Comparison of ENCODE assay signal across 18 mouse cellular contexts in the genomic region with DNA sequence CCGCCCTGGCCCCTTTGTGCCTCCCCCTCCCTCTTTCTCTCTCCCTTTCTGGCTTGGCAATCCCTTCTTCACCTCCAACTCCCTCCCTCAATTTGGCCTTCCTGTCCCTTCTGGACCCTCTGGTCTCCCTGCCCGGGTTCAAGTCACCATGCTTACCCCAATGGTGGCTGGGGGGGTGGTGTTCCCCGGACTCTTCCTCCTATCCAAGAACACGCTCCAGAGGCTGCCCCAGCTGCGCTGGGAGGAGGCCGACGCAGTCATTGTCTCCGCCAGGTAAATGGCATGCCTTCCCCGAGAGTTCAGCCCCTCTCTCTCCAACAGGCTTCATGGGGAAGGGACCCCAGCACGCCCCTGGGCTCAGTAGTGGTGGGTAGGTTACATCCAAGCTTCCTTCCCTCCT. TPM values are rescaled to one million over a fixed set of nuclear protein-coding genes. Genes with fewer than 3 reads are reported as not detected.
DNase-seq lines count a peak whose midpoint lies in the region; ATAC-seq lines count a peak whose summit lies in the region.
"Had no signal": no experiment of that assay in that cellular context is flagged by ENCODE, and none has a peak within 500 bp of the region (broad histone marks: within the 10 kb centered on the region; RNA-seq: fewer than 3 reads in every experiment).

No protein-coding gene starts in this region.

- 0 out of 2 replicates have a peak, but pooled peaks have one; percentile 2 for ATAC-seq in neural tube, embryonic 11.5 days (ENCODE audit: insufficient read depth, low FRiP score, low TSS enrichment)
- ATAC-seq in forebrain, embryonic 13.5 days: no peak
- ATAC-seq: CD4-positive, CD25-positive, alpha-beta regulatory T cell, adult 4 months had no signal

- peak overlapping the region; percentile 46 for H3K4me3 ChIP-seq in neural tube, embryonic 11.5 days (ENCODE audit: low read depth, low read length)
- peak overlapping the region; percentile 69 for H3K4me3 ChIP-seq in forebrain, embryonic 13.5 days
- peak overlapping the region; percentile 63 for H3K4me3 ChIP-seq in midbrain, embryonic 10.5 days
- H3K4me3 ChIP-seq: liver, embryonic 13.5 days had no signal

- no peak for DNase-seq in neural tube, embryonic 11.5 days (ENCODE audit: low spot score)
- DNase-seq in neural tube, embryonic 10.5 days (ENCODE audit: extremely low spot score, low spot score): no peak
- DNase-seq in midbrain, embryonic 10.5 days (ENCODE audit: low spot score): no peak
- DNase-seq in thymus, postnatal 10 days (ENCODE audit: low spot score in 2 of 2): no peak
- DNase-seq in adrenal gland, postnatal 25 days: no peak
- no peak for DNase-seq in adrenal gland, adult 8-10 months
- DNase-seq in testis, postnatal 10 days (ENCODE audit: low spot score): no peak
- DNase-seq: heart, postnatal 36 days; liver, embryonic 13.5 days; spleen, adult 18-20 months; thymus, adult 2 months had no signal

- H3K4me1 ChIP-seq in neural tube, embryonic 11.5 days (ENCODE audit: control insufficient read depth, insufficient read depth, low read length): peaks cover 12% of the 10 kb centered on the region
- H3K4me1 ChIP-seq in forebrain, embryonic 13.5 days: peaks cover 46% of the 10 kb centered on the region
- peaks cover 34% of the 10 kb centered on the region for H3K4me1 ChIP-seq in midbrain, embryonic 10.5 days

- no peaks in the 10 kb centered on the region for H3K9me3 ChIP-seq in neural tube, embryonic 11.5 days (ENCODE audit: control insufficient read depth, low read length)
- H3K9me3 ChIP-seq in forebrain, embryonic 13.5 days (replicated peaks): no peaks in the 10 kb centered on the region; the same call in 1 of the 2 replicates
- no peaks in the 10 kb centered on the region for H3K9me3 ChIP-seq in midbrain, embryonic 10.5 days (replicated peaks)
- H3K9me3 ChIP-seq: liver, embryonic 13.5 days had no signal

- no peaks in the 10 kb centered on the region for H3K36me3 ChIP-seq in neural tube, embryonic 11.5 days (ENCODE audit: control insufficient read depth, insufficient read depth, low read length)
- peaks cover 5% of the 10 kb centered on the region for H3K36me3 ChIP-seq in forebrain, embryonic 13.5 days (ENCODE audit: poor library complexity, severe bottlenecking)
- H3K36me3 ChIP-seq in midbrain, embryonic 10.5 days: no peaks in the 10 kb centered on the region
- H3K36me3 ChIP-seq: liver, embryonic 13.5 days had no signal

- H3K27ac ChIP-seq in neural tube, embryonic 11.5 days (ENCODE audit: low read depth, low read length): 0 out of 2 replicates have a peak overlapping the region, but pooled peaks have one; percentile 62
- H3K27ac ChIP-seq in forebrain, embryonic 13.5 days: peak overlapping the region; percentile 78
- peak overlapping the region; percentile 83 for H3K27ac ChIP-seq in midbrain, embryonic 10.5 days (replicated peaks)
- H3K27ac ChIP-seq: liver, embryonic 13.5 days; macrophage had no signal

- peak overlapping the region; percentile 71 for H3K9ac ChIP-seq in neural tube, embryonic 11.5 days (ENCODE audit: low read length)
- H3K9ac ChIP-seq in forebrain, embryonic 13.5 days: peak overlapping the region; percentile 83
- H3K9ac ChIP-seq: liver, embryonic 13.5 days had no signal

- peaks cover 5% of the 10 kb centered on the region; the same call in 1 of the 2 replicates for H3K27me3 ChIP-seq in neural tube, embryonic 11.5 days (ENCODE audit: control insufficient read depth, insufficient read depth, low read length)
- H3K27me3 ChIP-seq in forebrain, embryonic 13.5 days: no peaks in the 10 kb centered on the region
- peaks cover 38% of the 10 kb centered on the region for H3K27me3 ChIP-seq in midbrain, embryonic 10.5 days (ENCODE audit: low read depth, poor library complexity, severe bottlenecking)

- H3K4me2 ChIP-seq in neural tube, embryonic 11.5 days (ENCODE audit: low read depth): peak overlapping the region; percentile 75
- H3K4me2 ChIP-seq in forebrain, embryonic 13.5 days: peak overlapping the region; percentile 76

- WGBS in neural tube, embryonic 11.5 days: 10% methylated on average over 10 of the region's 10 CpGs
- WGBS in forebrain, embryonic 13.5 days: 4% methylated on average over 10 of the region's 10 CpGs
- WGBS in midbrain, embryonic 10.5 days: 9% methylated on average over 10 of the region's 10 CpGs

RNA-seq across cellular contexts. Expression of gene 4930451I11Rik, which starts 7.5 kb away (rescaled TPM):
- not detected in 2 replicates for polyA plus RNA-seq in neural tube, embryonic 11.5 days (2014; fragmentation: Nextera tagmentation; extraction: Ambion mirVana)
- not detected in 2 replicates for polyA plus RNA-seq in forebrain, embryonic 13.5 days (2015; fragmentation: Nextera tagmentation; extraction: Ambion mirVana)
- not detected in 2 replicates for polyA plus RNA-seq in midbrain, embryonic 10.5 days (2016; fragmentation: Nextera tagmentation; extraction: Ambion mirVana)
- not detected in 2 replicates for total RNA-seq in adrenal gland, postnatal 25 days (2021)
- not detected for total RNA-seq in adrenal gland, adult 8-10 months (2022)
- total RNA-seq: granulocyte monocyte progenitor cell, adult 5-6 weeks; heart, postnatal 36 days; left cerebral cortex, adult 18-20 months; neutrophil, adult 5-6 weeks had no signal
- polyA plus RNA-seq: CD4-positive, CD25-positive, alpha-beta regulatory T cell, adult 4 months; kidney, embryonic 16.5 days; liver, embryonic 13.5 days; macrophage; thymus, adult 2 months had no signal

RNA-seq across cellular contexts. Expression of gene Doc2a, which starts 23.3 kb away (rescaled TPM):
- polyA plus RNA-seq in neural tube, embryonic 11.5 days (2014; fragmentation: Nextera tagmentation; extraction: Ambion mirVana): 4.4 and 5.6 TPM in 2 replicates
- polyA plus RNA-seq in forebrain, embryonic 13.5 days (2015; fragmentation: Nextera tagmentation; extraction: Ambion mirVana): 4.1 and 4.2 TPM in 2 replicates
- 6.6 and 8.4 TPM in 2 replicates for polyA plus RNA-seq in midbrain, embryonic 10.5 days (2016; fragmentation: Nextera tagmentation; extraction: Ambion mirVana)
- total RNA-seq in adrenal gland, postnatal 25 days (2021): 0.52 and 1.9 TPM in 2 replicates
- 1 to 10 TPM in 2 of 4 experiments, under 1 TPM in 2; 0.15 to 1.4 (median 1.1) TPM for total RNA-seq in adrenal gland, adult 8-10 months (2022)
- total RNA-seq: heart, postnatal 36 days; neutrophil, adult 5-6 weeks had no signal
- polyA plus RNA-seq: CD4-positive, CD25-positive, alpha-beta regulatory T cell, adult 4 months had no signal

RNA-seq across cellular contexts. Expression of gene Fam57b, which starts 26.5 kb away (rescaled TPM):
- 14.3 and 14.4 TPM in 2 replicates for polyA plus RNA-seq in neural tube, embryonic 11.5 days (2014; fragmentation: Nextera tagmentation; extraction: Ambion mirVana)
- polyA plus RNA-seq in forebrain, embryonic 13.5 days (2015; fragmentation: Nextera tagmentation; extraction: Ambion mirVana): 27.0 and 30.0 TPM in 2 replicates
- 4.1 and 7.7 TPM in 2 replicates for polyA plus RNA-seq in midbrain, embryonic 10.5 days (2016; fragmentation: Nextera tagmentation; extraction: Ambion mirVana)
- total RNA-seq in adrenal gland, postnatal 25 days (2021): 17.2 and 17.3 TPM in 2 replicates
- 10 to 100 TPM in 3 of 4 experiments, 1 to 10 TPM in 1; 9.4 to 16.7 (median 13.8) TPM for total RNA-seq in adrenal gland, adult 8-10 months (2022)
- total RNA-seq: granulocyte monocyte progenitor cell, adult 5-6 weeks; neutrophil, adult 5-6 weeks had no signal
- polyA plus RNA-seq: CD4-positive, CD25-positive, alpha-beta regulatory T cell, adult 4 months had no signal

RNA-seq across cellular contexts. Expression of gene Ppp4c, which starts 31.6 kb away (rescaled TPM):
- polyA plus RNA-seq in neural tube, embryonic 11.5 days (2014; fragmentation: Nextera tagmentation; extraction: Ambion mirVana): 318 and 344 TPM in 2 replicates
- polyA plus RNA-seq in forebrain, embryonic 13.5 days (2015; fragmentation: Nextera tagmentation; extraction: Ambion mirVana): 246 and 258 TPM in 2 replicates
- polyA plus RNA-seq in midbrain, embryonic 10.5 days (2016; fragmentation: Nextera tagmentation; extraction: Ambion mirVana): 376 and 407 TPM in 2 replicates
- 91.5 and 101 TPM in 2 replicates for total RNA-seq in adrenal gland, postnatal 25 days (2021)
- 100 to 1,000 TPM in 1 of 4 experiments, 10 to 100 TPM in 3; 85.9 to 100 (median 94.9) TPM for total RNA-seq in adrenal gland, adult 8-10 months (2022)

RNA-seq across cellular contexts. Expression of gene Hirip3, which starts 37.8 kb away (rescaled TPM):
- 21.0 and 23.4 TPM in 2 replicates for polyA plus RNA-seq in neural tube, embryonic 11.5 days (2014; fragmentation: Nextera tagmentation; extraction: Ambion mirVana)
- polyA plus RNA-seq in forebrain, embryonic 13.5 days (2015; fragmentation: Nextera tagmentation; extraction: Ambion mirVana): 47.7 and 49.1 TPM in 2 replicates
- polyA plus RNA-seq in midbrain, embryonic 10.5 days (2016; fragmentation: Nextera tagmentation; extraction: Ambion mirVana): 50.1 and 50.7 TPM in 2 replicates
- 23.2 and 39.1 TPM in 2 replicates for total RNA-seq in adrenal gland, postnatal 25 days (2021)
- total RNA-seq in adrenal gland, adult 8-10 months (2022): 10 to 100 TPM in 3 of 4 experiments, 1 to 10 TPM in 1; 8.7 to 21.8 (median 15.2) TPM
